Mouse (Mus musculus): ENCODE measurements around the gene Grin2a.

Grin2a gene

DNA sequence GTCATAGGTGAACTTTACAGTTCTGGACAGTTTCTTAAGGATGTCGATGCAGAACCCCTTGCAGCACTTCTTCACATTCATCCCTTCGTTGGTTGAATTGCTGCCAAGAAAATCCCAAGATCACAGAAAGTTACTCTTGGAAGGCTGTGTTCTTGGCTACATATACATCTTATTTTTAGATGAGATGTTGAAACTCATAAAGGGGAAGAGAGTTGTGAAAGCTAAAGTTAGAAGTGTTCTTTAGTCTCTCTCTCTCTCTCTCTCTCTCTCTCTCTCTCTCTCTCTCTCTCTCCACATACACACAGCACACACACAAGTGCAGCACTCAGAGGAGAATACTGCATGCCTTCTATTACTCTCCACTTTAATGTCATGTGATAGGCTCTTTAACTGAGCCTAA lies 331.9 kb downstream of the Grin2a start:
- DNase-seq (ENCODE audit: low spot score in 2 of 2) = no peak

DNA sequence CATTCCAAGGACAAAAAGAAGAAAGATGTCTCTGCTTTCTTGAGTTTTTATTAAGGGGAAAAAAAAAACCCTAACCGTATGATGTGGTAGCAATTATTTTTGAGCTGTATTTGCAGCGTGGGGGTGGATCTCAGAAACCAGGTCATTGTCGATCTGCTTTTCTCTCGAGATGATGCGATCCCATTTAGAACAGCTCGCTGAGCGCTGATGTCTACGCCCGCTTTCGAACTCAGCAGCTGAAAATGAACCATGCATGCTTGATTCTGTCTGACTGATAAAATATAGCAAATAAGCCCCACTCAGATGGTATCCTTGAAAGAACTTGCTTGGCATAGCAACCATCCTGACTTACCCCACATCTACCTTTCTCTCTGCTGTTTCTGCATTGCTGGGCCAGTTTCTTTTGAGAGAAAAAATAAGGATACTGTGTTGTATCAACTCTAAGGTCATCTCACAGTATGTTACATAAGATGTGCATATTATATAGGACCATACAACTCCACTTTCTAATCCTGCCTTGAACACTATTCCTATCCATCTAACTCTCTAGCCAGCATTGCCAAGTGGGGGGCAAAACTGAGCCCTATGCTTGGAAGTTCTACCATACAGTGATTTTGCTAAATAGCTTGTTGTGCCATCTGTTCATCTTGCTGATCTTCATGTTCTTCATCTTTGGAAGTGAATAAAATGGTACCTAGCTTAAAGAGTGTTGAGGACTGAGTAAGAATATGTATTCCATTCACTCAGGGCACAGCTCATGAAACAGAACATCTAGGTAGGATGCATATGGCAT lies 369.5 kb downstream of the Grin2a start:
- DNase-seq (ENCODE audit: low spot score in 2 of 2) = peak; percentile 63 to 77

GRCm38 (mm10) chr16:9624346-9624745 lies 371.0 kb downstream of the Grin2a start:
- DNase-seq (ENCODE audit: low spot score in 2 of 2) = peak in 1 of 2 experiments; percentile 50

DNA sequence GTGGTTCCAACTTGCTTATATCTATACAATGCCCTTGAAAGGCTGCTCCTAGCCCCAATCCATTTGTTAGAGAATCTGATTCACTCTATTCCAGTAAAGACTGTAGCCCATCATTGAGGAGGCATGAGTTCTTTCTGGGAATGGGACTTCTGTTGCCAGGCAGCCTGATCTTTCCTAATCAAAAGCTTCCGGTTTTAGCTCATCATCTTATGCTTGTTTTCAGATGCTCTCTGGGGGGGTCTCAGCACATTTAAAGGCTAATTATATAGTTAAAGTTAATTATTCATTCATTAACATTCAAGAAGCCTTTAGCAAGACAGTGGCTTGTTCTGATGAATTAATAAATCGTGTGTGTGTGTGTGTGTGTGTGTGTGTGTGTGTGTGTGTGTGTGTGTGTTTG lies 377.2 kb downstream of the Grin2a start:
- peak in 1 of 2 experiments; percentile 22 for DNase-seq (ENCODE audit: low spot score in 2 of 2)

GRCm38 (mm10) chr16:9617215-9617614 lies 378.1 kb downstream of the Grin2a start:
- peak in 1 of 2 experiments; percentile 18 for DNase-seq (ENCODE audit: low spot score in 2 of 2)

DNA sequence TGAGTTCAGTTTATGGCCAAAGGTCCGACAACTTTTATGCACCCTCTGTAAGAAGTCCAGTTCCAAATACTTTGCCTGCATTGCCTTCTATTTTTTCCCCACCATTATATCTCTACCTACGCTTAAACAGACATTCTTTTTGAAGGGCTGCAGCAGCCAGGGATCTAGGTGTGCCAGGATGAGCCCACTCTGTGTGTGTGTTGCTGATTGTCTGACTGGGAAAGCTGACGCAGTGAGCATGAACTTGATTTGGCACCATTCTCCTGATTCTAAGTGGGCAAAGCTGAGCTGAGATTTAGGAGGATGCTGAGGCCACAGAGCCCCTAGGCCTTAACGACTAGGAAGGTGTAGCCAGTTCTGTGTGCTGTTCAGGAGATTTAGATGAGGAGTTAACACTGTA lies 378.6 kb downstream of the Grin2a start:
- no peak for DNase-seq (ENCODE audit: low spot score in 2 of 2)

DNA sequence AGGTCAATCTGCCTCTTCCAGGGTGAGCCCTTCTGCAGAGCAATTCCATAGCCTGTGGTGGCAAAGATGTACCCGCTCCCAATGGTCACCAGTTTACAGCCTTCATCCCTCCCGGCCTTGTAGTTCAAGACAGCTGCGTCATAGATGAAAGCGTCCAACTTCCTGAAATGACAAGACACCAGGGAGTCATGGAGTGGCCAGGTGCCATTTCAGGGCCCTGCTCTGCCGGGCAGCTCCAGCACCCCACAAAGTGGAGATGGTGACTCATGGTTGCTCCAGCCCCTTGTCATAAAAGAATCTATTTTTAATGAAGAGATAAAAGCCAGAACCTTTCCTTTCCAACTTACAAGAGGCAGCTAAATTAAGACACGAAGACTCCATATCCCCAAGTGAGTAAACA lies 382.8 kb downstream of the Grin2a start:
- peak in 1 of 2 experiments; percentile 8 for DNase-seq (ENCODE audit: low spot score in 2 of 2)

GRCm38 (mm10) chr16:9607432-9607831 lies 387.9 kb downstream of the Grin2a start:
- DNase-seq (ENCODE audit: low spot score in 2 of 2) = no peak

GRCm38 (mm10) chr16:9603983-9604382 lies 391.4 kb downstream of the Grin2a start:
- no peak for DNase-seq (ENCODE audit: low spot score in 2 of 2)

- DNase-seq (ENCODE audit: low spot score in 2 of 2) = no peak
Measured at GRCm38 (mm10) chr16:9602579-9602978, 392.8 kb downstream of the Grin2a start.

GRCm38 (mm10) chr16:9589176-9589575 lies 406.2 kb downstream of the Grin2a start:
- no peak for DNase-seq (ENCODE audit: low spot score in 2 of 2)

DNA sequence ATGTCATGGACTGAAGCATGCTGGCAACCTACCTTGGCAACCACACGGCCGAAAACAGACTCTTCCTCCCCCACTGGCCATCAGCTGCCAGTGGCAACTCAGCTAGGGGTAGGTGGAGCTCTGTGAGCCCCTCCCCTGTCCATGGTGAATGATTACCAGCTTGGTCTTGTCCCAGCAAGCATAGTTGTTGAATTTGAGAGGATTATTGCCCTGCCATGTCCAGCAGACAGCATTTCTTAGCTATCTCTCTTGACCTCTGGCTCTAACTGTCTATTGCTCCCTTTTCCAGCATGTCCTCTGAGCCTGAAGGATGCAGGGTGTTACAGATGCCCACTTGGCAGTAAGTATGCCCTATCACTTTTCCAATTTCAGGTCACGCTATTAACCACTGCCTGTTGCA lies 406.9 kb downstream of the Grin2a start:
- no peak for DNase-seq (ENCODE audit: low spot score in 2 of 2)

- DNase-seq (ENCODE audit: low spot score in 2 of 2) = no peak
Measured at GRCm38 (mm10) chr16:9583981-9584380, 411.4 kb downstream of the Grin2a start.

DNA sequence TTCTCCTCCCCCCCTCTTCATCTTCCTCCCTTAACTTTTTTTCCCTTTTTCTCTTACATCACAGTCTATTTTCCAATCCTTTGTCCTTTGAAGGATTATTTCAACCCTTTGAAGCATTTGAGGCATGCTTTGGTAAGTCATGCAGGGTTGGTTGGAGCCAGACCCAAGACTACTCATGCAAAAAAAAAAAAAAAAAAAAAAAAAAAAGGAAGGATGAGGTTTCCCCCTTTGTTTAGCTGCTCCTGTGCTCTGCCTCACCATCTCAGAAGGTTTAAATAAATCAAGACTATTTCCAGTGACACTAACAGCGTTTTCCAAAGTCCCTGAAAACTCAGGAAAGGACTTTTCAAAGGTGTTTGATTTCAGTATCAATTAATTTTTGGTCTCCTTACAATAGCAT lies 423.6 kb downstream of the Grin2a start:
- DNase-seq (ENCODE audit: low spot score in 2 of 2) = no peak

GRCm38 (mm10) chr16:9567286-9567685 lies 428.1 kb downstream of the Grin2a start:
- DNase-seq (ENCODE audit: low spot score in 2 of 2) = no peak

- DNase-seq (ENCODE audit: low spot score in 2 of 2) = no peak
Measured at GRCm38 (mm10) chr16:9561816-9562215, 433.5 kb downstream of the Grin2a start.

DNA sequence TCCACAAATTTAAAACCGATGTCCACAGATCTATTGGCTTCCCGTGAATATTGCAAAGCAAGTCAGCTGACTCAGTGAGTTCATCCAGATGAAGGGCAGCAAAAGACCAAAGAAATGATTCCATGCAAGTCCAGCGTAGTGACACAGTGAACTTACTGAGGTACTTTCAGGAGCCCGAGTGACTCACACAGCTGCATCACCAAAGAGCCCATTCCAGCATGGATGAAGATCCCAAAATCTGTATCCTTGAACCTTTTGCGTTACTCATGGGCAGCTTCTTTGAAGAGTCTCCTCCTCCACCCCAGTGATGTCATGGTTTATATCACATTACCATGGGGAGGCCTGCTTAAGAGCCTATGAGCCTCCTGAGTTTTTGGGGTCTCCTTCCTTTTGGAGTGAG lies 460.2 kb downstream of the Grin2a start:
- DNase-seq (ENCODE audit: low spot score in 2 of 2) = no peak

GRCm38 (mm10) chr16:9533564-9534332 lies 461.6 kb downstream of the Grin2a start:
- peak in 1 of 2 experiments; percentile 38 for DNase-seq (ENCODE audit: low spot score in 2 of 2)

DNA sequence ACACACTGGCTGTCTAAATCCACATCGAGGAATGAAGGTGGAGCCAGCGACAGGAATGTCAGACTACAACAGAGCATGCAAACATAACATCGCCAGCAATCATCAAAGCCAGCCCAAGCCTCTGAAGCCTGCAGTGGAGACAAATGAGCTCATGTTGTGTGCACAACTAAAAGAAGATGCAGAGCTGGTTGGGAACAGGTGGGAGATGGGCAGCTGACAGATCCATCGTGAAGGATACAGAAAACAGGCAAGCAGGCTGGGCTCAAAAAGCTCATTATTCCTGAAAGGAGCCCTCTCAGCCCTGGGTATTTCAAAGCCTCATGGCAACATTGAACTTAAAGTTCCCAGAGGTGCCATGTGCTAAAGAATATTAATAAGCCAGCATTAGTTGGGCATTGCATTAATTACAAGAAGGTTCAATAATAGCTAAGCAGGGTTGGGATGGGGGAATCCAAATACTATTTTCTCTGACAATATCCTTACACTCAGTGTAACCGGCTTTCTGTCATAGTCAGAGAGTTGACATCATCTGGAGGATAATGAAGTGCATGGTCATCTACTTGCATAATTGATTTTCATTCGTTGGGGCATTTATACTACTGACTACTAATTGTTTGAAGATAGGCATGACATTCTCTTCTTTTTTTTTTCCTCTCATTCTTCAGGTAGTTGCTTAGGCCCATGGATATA lies 462.4 kb downstream of the Grin2a start:
- no peak for DNase-seq (ENCODE audit: low spot score in 2 of 2)

DNA sequence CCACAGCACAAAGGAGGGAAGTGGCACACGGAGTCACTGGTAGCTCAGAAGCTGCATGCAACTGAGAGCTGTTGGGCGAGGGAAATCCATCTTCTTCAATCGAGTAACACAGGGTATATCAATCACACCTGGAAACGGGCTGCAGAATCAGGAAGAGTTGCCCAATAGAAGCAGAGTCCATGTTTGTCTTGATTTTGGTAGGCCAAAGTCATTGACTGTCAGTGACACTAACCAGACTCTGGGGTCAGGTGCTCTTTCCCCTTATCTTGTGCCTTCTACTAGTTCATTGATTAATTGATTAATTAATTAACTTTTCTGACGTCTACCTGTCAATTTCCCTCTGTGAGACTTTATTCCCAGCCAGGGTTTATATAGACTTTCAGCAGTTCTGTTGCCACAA lies 468.1 kb downstream of the Grin2a start:
- DNase-seq (ENCODE audit: low spot score in 2 of 2) = no peak

GRCm38 (mm10) chr16:9523314-9523713 lies 472.0 kb downstream of the Grin2a start:
- DNase-seq (ENCODE audit: low spot score in 2 of 2) = no peak

Measured in right cerebral cortex, postnatal 10 days (tissue).